Mouse (Mus musculus) heart, postnatal 0 days (tissue): ENCODE measurements at regions not wholly inside any gene's neighbourhood (a gene's known extent, or its start where the extent isn't known, plus 50 kb on each side); places are given as distances from the start of the nearest gene placed in this dataset.

Experiments
- CTCF ChIP-seq: IDR thresholded peaks from 2 replicates; pipeline ENCODE4 v1.5.1; 2016; ENCODE audit warnings: antibody characterized with exemption, control low read depth, low read depth
- EP300 ChIP-seq: IDR thresholded peaks from 2 replicates; pipeline ENCODE4 v1.6.1; 2016; ENCODE audit warnings: antibody characterized with exemption, low read depth

GRCm38 (mm10) chr3:5917536-5917935, 166.9 kb downstream of the Gm8797 start:
- TF ChIP-seq CTCF, result no peak
- no peak for TF ChIP-seq EP300
